Mouse (Mus musculus) retina, adult 2 months (tissue): ENCODE measurements around the gene Palmd.

Source experiments
- DNase-seq: peaks from one replicate; pipeline ENCODE4 v3.0.0-alpha.2; 2012; ENCODE audit warnings: low read depth, low spot score

Palmd gene

DNA sequence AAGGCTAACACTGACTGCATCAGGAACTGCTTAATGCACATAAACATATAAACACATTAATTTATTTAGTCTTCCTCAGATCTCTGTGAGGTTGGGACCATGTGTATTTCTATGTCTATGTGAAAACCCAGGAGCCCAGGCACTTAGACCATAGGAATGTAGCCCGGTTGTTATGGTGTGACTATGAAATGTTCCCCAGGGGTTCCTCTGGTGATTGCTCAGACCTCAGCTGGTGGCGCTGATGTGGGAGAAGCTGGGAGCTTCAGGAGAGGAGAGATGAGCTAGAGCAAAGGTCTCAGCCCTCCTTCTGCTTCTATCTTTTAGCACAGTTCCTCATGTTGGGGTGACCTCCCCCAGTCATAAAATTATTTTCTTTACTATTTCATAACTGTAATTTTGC lies 8.4 kb downstream of the Palmd start:
- no peak for DNase-seq

DNA sequence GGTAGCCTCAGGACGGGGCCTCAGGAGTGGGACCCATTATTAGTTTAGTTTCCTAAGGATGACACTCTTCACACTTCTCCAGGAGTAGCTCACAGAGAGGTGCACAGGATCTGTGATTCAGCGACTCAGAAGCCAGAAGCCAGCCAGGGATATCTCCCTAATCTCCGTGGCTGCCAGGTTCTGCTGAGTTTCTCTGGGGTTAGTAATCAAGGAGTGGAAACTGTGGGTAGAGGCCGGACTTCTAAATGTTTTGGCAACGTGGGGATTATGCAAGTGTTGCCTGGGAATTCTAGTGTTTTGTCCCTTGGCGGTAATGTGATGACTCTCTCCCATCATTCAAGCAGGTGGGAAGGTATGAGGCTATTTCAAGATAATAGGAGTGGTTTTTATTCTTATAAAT lies 13.7 kb downstream of the Palmd start:
- DNase-seq, result no peak

DNA sequence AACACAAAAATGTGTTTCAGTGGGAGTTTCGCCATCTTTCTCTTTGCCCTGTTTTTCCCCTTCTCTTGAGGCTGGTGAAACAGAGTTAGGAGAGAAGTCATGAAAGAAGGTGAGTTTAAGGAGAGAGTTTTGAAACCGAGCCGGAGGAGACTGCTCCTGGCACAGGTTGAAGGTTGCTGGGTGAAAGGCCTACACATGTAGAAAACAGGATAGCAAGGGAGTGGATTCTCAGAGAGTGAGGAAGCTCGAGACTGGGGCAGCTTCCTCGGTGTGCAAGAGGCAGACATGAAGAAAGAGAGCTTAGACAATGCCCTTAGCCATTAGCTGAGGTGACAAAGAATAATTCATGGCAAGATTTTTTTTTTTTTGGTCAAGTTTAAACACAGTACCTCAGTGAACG lies 15.4 kb downstream of the Palmd start:
- DNase-seq, result no peak

DNA sequence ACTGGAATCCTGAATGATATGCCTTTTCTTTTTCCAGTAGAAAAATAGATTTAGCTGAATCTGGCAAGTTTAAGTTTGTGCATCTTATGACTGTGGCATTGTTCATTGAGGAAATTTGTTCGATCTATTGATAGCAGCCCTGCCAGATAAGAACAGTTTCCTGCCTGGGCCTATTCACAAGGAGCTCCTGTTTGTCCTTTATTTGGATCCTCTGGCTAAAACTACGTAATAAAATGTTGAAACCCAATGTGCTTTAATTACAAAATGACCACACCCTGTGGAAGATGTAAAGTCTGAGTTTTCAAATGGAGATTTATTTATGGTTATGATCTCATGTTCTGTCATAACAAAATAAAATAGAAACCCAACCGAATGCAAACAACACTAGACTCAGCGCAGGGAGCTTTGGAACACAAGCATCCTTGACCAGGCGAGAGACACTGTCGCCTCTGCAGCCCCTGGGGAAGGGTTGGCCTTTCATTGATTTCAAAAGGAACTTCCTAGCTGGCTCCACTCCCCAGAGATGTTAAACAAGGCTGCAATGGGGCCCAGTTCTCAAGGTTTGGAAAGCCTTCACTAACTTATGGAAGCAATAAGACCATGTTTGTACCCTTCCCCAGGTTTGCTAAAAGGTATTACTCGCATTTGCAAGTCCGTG lies 16.4 kb downstream of the Palmd start:
- DNase-seq, result no peak

DNA sequence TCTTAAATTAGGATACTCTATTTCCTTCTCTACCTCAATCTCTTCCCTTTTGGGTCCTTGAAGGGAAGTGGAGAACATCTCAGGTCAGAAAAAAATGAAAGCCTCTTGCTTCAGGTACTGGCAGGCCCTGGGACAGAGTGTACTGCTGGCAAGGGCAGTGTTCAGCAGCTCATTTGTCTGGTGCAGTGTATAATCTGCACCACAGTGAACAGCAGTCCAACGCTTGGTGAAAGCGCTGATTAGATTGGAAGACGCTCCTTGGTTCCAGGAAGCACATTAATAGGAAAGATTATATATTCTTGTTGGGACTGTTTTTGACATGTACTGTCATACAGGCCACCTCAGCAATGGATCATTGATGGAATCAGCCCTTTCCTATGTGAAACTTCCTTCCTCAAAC lies 17.3 kb downstream of the Palmd start:
- no peak for DNase-seq

DNA sequence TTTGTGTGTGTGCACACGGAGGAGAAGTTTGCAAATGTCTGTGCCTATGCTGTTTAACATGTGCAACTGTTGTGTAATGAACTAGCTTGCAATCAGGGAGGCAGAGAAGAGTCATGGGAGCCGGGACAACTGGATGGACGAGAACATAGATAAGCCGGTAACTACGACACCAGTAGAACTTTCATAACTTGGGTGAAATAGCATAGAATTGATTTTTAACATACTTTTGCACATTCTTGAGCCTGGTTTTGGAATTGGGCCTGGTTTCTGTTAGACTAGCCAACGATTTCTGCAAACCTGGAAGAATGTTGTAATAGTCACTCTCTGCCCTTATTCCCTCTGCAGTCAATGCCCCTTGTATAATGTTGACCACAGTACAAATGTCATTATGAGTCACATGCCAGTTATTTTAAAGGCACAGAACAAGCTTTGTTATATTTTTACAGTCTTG lies 18.1 kb downstream of the Palmd start:
- no peak for DNase-seq

DNA sequence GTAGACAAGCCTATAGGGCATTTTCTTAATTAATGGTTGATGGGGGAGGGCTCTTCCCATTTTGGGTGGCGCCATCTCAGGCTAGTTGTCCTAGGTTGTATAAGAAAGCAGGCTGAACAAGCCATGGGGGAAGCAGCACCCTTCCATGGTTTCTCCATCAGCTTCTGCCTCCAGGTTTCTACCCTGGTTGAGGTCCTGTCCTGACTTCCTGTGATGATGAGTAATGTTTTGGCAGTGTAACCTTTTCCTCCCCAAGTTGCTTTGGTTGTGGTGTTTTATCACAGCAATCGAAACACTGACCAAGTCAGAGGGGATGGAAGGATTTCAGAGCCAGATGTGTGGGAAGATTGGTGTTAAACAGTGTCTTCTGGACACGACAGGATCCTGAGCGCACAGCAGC lies 22.3 kb downstream of the Palmd start:
- DNase-seq, result no peak

DNA sequence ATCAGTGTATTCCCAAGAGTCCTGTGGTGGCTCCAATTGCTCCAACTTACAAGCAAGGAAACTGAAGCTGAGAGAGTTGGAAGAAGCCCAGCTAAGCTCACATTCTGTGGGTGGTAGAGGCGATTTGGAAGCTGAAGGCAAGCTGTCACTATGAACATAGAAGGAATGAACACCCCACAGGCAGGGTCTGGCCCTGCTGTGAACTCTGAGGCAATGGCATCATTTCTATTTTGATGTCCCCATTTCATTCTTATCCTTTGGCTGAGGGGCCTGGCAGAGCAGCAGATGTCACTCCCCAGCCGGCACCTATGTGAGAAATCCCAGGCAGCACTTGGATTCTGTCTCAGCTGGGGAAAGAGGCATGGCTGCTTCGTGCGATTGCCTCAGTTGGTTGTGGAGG lies 25.4 kb downstream of the Palmd start:
- DNase-seq, result no peak

DNA sequence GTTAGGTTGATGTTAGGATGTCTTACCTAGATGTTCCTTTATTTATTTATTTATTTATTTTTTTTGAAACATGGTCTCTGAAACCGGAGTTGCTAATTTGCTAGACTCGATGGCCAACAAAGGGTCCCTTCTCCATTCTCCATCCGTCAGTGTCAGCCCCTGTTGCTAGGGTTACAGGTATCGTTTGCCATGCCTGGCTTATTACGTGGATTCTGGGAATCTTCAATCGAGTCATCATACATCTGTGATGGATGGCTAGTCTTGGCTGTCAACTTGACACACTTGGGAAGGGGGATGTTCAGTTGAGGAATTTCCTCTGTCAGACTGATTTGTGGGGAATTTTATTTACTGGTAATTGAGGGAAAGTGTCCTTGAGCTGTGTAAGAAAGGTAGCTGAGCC lies 26.0 kb downstream of the Palmd start:
- DNase-seq, result no peak

DNA sequence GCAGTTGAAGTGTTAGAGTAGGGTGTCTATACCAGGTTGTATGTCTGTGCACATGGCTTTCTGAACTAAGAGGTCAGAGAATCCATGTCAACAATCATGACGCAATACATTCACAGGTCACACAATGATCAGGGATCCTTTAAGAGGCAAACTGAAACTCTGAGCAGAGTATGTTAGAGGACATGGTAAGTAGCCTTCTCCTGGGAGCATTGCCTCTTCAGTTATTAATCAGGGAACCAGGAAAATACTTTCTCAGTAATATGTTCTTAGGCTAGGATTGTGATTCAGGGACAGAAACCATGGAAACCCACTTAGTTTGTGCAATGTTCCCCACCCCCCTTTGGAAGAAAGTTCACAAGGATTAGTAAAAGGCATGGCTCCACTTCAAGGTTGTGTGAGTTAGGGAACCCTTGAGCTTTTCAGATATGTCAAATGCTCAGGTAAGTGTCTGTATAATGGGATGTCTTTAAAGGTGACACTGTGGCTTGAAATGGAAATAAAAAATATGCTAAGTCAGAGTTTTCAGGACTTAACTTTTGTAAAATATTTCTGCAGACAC lies 27.1 kb downstream of the Palmd start:
- no peak for DNase-seq

DNA sequence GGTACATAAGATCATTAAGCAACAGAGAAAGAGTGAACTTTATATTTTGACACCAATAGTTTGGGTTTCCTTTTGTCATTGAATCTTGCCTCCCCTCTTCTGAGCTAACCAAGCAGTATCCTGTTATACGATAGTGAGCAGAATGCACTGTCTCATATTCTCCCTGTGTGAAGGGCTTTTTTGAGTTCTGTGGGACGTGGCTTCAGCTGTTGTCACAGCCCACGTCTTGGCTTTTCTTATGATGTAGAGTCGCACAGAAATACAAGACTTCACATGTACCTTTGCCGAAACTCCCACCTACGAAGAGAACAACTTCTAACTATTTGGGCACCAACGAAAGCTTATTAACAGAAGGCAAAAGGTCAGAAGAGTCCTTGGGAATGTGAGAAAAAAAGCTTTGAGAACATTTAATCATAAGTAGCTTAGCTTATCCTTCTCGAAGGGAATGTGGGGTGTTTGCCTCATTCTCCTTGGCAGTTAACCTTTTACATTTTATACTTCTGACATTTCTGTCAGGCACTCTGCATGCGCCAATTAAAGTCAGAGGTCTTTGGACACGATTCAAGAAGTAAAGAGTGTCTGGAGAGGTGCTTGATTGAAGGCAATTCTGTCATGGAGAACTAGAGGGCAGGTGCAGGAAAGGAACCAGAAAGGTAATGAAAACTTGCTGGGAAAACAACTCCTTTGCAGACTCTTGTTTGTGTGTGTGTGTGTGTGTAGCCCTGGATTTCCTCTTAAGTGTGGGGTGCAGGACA lies 27.8 kb downstream of the Palmd start:
- no peak for DNase-seq

DNA sequence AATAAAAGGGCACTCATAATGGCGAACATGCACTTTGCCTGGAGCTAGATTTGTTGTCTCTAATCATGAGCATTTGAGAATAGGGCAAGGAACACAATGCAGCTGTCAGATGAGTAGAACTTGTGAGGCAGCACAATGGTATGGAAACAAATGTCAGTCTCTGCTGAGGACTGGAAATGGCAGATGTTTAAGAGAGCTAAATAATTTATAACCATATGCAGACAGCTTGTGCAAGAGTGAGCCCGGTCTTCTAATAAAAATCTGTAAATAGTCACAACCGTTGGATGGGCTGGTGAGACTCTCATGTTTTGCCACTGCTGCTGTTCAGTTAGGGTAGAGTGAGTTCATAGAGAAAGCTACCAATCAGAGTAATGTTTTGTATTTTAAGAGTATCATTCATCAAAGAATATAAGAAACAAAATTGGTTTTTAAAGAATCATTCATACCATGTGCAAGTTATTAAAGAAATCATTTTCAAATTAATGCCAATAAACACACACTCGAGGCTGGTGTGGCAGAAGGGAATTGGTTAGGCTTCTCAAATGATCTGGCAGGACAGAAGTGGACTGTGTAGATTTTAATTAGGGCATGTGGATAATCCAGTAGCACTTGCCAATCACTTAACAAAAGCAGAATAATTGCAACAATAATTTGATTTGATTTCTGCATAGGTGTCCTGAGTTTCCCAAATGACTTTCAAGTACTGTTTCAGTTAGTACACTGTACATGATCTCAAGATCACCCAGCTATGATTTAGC lies 31.7 kb downstream of the Palmd start:
- DNase-seq, result no peak

DNA sequence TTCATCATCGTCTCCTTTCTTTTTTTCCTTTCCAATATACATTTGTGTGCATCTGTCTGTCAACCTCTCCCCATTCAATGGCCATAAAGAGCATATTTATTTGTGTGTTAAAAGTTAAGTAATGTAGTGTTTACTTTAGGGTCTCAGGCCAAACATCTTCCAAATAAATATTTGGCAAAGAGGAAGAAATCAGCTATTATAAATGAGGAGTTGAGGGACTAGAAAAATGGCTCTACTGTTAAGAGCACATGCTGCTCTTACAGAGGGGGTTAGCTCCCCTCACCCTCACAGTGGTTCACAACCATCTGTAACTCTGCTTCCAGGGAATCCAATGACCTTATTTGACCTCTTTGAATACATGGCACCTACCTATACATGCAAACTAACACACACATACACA lies 35.6 kb downstream of the Palmd start:
- DNase-seq, result no peak

DNA sequence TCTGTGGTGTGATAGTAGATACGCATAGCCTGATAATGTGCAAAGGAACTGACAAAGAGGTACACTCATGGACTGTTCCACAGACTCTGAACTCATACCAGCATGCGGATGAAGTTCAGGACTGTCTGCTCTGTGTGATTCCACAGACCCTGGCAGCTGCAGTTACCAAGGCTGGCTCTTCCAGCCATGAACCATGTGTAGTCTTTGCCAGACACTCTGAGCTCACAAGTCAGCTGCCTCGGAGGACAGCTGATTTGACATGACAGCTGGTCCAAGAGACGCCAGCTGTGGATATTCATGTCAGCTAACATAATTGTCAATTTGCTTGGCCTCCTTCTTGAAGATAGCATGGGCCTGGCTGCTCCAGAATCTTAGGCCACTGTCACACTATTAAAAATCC lies 39.8 kb downstream of the Palmd start:
- no peak for DNase-seq

DNA sequence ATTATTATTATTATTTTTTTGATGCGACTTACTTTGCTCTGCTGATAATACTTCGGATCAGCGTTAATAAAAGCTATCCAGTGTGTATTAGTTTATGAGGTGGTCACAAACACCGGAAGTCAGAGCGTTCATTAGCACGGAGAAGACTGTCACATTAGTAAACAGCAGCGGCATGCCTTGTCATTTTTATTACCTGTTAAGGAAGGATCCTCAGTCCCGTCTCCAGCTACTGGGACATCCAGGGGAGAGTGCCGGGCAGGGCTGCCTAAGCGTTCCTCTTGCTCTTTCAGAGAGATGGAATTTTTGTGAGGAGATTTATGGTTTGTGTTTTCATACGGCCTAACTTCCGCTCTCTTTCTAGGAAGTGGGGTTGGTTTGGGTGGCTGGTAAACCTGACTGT lies 45.7 kb downstream of the Palmd start:
- DNase-seq, result no peak

DNA sequence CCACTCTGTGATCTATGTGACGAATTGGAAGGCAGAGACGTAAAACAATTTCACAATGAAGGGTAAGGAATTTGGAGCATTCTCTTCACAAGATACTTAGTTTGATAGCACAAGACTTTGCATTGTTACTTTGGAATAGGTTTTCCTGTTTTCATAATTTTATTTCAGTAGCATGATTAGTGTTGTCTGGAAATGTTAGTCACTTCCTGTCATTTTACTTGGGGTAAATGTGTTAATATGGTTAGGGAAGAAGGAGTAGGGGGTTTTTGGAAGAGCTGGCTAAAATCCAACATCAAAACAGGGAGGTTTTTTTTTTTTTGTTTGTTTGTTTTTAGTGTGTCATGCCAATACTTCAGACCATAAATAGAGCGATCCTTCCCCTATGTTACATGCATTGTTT lies 47.3 kb downstream of the Palmd start:
- no peak for DNase-seq

DNA sequence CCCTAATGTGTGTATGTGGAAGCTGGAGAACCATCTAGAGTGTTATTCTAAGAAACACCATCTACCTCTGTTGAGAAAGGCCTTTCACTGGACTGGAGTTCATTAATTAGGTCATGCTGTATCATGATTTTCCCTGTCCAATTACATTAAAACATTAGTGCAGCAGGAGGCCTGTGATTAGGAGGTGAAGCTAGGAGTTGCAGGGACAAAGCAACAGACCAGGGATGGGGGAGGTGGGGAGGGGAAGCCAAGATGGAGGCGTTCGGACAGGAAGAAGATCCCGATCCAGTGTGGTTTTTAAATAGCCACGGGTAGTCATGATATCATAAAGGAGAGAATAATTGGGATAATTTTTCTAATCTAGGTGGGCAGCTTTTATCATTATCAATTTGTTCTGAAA lies 51.8 kb downstream of the Palmd start:
- DNase-seq, result no peak

DNA sequence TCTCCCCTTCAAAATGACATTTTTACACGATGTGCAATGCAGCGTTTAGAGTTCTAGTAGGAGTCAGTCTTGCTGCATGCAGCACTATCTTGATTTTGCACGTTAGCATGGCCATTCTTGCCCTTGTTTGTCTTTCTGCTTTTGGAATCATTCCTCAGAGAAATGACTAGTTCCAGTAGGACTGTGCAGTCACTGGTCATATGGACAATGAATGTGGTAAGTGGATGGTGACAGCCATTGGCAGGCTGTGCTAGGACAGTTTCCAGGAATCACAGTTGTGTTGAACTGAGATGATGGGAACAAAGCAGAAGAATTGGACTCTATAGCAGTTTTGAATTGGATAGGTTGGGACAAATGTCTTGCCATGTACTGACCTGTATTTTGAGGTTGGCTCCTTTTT lies 53.9 kb downstream of the Palmd start:
- DNase-seq, result no peak

DNA sequence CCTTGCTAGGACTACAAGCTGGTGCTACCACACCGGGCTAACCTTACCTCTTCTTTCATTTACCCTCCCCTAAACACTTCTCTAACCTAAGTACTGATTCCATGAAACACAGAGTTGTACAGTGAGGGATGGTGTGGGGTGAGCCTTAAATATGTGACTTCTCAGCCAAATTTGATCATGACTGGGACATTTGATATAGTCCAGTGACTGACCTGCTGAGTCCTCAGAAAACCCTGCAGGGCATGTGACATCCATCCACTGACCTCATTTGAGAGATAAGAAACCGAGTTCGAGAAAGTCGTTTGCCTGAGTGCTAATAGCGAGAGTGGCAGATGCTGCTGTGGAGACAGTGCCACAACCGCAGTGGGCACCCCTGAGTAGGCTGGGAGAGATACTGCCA lies 54.4 kb downstream of the Palmd start:
- DNase-seq, result no peak

DNA sequence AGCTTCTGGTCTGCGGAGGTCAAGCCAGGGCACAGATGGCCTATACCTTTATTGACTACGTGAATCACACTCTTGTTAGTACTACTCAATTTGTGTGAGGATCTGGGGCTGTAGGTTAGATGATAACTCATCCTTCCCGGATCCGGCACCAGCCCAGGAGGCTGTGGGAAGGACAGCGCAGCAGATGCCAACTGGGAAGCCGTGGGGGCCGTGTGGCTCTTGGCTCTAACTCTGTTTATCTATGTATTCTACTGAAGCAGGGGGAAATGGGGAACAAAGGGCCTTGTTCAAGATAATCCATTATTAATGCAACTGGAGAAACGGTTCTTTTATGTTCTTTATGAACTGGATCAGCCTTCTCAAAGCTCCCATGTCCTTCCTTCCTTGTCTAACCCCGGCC lies 62.2 kb downstream of the Palmd start:
- DNase-seq, result no peak

DNA sequence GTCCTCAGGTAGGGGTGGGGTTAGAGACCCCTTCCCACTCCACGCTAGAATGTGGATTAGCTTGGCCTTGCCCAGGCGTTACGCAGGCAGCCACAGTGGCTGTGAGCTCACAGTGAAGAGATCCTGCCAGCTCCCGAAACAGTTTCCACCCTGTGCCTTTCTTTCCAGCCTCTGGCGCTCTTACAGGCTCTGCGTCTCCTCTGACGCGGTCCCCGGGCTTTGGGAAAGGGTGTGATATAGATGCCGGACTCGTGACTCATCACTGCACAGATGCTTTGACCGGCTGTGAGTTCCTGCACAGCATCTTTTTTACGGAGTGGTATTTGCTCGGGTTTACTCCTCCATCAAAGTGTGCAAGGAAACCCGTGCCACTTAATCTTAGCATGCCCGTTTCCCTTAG lies 62.9 kb downstream of the Palmd start:
- no peak for DNase-seq

DNA sequence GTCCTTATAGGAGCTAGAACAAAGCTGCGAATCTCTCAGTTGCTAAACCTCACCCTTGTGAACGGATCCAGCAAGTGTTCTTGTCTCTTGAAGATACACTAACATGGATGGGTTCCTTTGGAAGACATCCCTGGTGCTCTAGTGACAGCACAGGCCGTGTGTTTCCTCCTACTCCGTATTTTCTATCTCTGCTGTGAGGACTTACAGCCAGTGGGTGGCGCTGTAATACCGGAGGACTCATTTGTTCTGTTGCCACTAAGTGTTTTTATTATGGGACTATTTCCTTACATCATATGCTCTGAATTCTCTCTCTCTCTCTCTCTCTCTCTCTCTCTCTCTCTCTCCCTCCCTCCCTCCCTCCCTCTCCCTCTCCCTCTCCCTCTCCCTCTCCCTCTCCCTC lies 64.6 kb downstream of the Palmd start:
- DNase-seq, result peak; percentile 18

DNA sequence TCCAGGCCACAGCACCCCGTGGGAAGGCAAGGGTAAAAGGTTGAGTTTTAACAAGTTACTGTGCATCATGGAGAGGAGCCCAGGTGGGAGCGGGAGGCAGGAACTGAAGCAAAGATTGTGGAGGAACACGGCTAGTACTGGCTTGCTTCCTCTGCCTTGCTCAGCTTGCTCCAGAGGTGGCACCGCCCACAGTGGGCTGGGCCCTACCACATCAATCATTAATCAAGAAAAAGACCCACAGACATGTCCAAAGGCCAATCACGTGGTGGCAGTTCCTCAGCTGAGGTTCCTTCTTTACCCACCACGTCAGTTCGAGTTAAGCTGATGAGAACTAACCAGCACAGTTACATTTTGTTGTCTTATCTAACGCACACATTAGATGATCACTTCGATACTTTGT lies 75.9 kb downstream of the Palmd start:
- DNase-seq, result no peak
